Mouse (Mus musculus): ENCODE measurements around the gene Tbx6. TPM values are rescaled to one million over a fixed set of nuclear protein-coding genes. Genes with fewer than 3 reads are reported as not detected.
"Not testable (repeated sequence)": the region's sequence is repeated elsewhere in the genome, so short reads cannot be mapped to it uniquely, and the experiment has no call there.

Gene Tbx6
- total and polyA plus RNA-seq, 3 experiments = 0.31 to 3.4 (median 0.75) TPM

DNA sequence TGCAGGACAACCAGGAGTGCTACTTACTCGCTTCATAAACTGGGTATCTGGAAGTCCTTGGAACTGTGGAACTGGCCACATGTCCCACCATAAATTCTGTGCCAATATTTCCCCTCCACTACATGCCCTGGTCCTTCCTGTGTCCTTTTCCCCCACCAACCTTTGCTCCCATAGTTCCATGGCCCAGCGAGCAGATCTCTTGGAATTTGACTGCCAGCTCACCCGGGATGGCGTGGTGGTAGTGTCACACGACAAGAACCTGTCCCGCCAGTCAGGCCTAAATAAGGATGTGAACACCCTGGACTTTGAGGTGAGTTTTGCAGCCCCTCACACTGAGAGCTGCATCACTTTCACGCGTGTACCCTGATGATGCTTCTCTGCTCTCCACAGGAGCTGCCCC is 14.3 kb upstream of the Tbx6 start:
- DNase-seq = no peak

DNA sequence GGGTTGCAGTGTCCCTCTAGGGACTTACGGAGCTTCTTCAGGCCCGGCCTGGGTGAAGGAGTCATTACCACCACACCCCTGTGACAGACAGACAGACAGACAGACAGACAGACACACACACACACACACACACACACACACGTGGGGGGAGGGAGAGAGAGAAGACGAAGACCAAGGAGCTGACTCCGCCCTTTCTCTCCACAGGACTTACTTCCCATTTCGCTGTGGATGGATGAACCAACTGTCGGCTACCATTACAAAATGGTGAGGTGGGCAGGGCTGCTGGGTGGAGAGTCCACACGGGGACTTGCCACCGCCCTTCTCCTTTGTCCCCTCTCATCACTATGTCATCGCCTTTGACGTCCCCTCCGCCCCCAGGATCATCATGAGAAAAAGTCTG is 10.5 kb upstream of the Tbx6 start:
- no peak for DNase-seq

DNA sequence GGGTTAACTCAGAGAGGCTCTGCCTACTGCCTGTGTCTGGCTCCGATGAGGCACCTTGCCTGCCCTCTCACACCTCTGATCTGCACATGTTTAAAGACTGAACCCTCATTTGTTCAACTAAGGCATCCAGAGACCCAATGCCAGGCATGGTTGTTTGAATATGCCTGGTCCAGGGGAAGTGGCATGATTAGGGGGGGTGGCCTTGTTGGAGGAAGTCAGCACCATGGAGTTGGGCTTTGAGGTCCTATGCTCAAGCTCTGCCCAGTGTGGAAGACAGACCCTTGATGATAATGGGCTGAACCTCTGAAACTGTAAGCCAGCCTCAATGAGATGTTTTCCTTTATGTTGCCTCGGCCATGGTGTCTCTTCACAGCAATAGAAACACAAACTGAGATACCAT is 7.9 kb upstream of the Tbx6 start:
- no peak for DNase-seq

DNA sequence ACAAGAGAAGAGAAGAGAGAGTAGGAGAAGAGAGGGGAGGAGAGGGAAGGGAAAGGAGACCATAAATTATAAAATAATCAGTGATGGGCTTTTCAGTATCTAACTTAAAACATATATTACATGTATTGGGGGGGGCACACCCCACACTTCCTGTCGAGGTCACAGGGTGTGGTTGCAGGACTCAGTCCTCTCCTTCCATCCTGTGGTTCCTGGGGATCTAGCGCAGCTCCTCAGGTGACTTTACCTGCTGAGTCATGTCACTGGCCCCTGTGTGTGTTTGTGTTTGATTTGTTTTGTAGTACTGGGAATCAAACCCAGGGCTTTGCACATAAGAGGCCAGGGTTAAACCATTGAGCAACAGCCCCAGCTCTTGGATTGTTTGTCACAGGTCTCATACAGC is 6.8 kb upstream of the Tbx6 start:
- DNase-seq = no peak

DNA sequence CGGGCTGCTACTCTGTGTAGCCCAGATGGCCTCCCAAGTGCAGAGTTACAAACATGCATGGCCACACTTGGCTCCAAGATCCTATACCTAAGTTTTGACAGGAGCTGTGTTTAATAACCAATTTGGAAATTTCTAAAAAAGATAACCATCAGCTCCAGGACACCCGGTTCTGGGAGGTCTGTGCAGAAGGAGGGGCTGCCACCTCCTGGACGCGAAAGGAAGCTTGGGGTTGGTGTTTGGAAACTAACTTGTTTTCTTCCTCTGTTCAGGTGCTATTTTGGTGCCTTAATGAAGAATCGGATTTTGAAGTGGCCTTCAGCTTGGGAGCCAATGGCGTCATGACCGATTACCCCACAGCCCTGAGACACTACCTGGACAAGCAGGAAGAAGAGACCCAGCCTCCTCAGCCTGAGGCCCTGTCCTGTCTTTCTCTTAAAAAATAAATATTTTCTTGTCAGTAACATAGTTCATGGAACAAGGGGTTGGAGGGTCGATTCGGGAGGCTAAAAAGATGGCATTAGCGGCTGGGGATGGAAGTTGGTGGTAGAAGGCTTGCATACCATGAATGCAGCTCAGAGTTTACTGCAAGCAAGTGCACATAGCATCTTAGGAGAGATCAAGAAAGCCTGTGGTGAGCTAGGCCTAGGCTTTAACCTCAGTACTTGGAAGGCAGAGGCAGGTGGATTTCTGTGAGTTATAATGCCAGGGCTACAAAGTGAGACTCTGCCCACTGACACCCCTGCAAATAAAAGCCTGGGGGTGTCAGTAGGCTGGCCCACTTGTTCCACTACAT is 5.9 kb upstream of the Tbx6 start:
- DNase-seq = no peak

DNA sequence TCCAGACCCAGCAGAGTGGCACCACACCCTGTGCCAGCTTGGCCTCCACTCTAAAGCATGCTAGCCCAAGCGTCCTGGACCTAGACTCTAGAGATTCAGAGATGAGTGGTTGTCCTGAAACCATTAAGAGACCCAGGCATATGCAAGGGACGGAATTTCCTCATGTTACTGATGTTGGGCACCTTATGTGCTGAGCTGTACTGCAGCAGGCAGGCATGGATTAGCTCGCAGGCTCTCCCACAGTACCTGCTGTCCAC is 5.4 kb upstream of the Tbx6 start:
- DNase-seq = no peak

DNA sequence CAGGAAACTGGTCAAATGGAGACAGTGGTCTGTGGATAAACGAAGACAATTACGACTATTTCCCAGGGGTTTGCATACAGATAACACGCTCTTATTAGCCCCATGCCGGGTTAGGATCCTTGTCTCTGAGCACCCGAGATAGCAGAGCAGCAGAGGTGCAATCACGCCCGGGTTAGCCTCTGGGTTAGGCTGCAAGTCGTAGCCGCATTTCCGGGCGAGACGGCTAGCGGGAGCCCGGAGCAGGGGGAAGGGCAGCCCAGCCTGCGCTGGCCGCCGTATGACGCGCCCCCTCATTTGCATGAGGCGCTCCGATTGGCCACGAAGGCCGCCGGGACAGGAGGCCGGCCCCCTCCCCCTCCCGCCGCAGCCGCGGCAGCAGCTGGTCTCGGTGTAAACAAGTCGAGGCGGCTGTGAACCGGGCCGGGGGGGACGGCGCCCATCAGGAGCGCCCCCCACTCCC is 4.7 kb upstream of the Tbx6 start, which contains the start of gene Ypel3:
TSS of gene Ypel3 (plus strand) at position 358 of the 460 bp plus-strand sequence.
- DNase-seq = peak; percentile 98

DNA sequence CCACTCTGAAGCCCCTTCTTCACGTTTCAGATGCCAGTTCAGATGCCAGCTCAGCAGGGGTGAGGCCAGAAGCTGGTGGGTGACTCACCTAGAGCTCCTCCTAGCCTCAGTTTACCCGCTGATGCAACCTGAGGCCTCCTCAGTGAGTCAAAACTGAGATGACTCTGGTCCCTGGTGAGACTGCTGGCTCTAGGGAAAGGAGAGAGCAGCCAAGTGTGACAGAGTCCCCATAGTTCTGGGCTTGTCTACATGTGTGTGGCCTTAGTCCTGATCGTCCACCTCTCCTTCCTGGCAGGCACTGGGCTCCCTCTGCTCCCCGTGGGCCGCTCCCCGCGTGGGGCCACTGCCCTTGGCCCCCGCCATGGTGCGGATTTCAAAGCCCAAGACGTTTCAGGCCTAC is 3.8 kb upstream of the Tbx6 start:
- DNase-seq = peak; percentile 54

DNA sequence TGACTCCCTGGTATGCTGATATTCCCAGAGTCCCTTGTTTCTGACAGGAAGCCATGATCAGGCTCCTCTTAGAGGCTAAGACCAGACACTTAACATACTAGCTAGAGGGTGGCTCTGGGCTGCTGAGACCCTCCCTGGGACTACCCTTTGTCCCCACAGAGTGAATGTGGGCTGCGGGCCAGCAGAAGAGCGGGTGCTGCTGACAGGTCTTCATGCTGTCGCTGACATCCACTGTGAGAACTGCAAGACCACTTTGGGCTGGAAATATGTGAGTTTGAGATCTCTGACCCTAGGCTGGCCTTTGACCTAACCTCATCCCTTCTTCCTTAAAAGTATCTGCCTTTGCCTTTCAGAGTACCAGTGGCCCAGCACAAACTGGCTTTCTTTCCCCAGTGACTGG is 3.1 kb upstream of the Tbx6 start:
- DNase-seq = no peak

DNA sequence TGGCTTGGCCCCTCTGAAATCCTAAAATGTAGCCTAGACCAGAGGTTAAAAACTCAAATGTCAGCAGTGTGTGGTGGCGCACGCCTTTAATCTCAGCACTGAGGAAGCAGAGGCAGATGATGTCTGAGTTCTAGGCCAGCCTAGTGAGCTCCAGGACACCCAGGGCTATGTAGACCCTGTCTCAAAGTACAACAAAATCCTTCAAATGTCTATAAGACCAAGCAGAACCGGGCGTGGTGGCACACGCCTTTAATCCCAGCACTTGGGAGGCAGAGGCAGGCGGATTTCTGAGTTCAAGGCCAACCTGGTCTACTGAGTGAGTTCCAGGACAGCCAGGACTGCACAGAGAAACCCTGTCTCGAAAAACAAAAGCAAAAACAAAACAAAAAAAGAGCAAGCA is 2.2 kb upstream of the Tbx6 start:
- not testable (repeated sequence) for DNase-seq

DNA sequence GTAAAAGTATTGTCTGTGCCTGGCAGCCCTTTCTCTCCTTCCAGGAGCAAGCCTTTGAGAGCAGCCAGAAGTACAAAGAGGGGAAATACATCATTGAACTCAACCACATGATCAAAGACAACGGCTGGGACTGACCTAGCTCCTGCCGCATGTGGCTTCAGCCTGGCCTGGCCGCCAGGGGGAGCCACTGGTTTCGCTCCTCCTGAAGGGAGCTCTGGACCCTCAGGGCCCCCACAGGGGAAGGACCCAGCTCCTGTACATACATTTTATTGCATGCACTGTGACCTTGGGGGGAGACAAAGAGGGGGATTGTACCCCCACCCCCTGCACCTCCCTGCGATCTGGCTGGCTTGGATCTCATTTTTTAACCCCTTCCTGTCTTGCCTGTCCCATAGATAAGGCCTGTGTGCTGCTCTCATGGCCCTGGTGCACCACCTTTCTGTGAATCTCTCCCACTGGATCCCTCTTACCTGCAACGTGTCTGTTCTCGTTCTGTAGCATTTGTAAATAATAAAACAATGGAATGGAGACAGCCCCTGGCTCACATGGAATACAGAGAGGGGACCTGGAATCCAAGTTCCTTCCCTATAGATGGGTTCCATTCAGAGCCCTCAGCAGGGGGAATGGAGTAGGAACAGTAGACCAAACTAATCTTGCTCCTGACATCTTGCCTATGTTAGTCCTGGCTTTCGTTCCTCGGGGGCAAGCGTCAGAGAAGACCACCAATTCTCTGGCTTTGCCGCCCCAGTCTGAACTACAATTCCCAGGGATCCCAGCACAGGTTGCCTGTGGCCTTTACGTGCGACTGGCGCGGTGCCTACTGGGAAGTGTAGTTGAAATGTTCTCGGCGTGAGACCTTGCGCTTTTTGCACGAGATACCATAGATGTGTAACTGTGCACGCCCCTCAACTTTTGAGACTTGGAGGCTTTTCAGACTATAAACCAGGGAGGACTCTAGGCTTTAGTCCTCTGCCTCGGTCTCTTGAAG is 1.0 kb upstream of the Tbx6 start:
- DNase-seq = peak; percentile 90

DNA sequence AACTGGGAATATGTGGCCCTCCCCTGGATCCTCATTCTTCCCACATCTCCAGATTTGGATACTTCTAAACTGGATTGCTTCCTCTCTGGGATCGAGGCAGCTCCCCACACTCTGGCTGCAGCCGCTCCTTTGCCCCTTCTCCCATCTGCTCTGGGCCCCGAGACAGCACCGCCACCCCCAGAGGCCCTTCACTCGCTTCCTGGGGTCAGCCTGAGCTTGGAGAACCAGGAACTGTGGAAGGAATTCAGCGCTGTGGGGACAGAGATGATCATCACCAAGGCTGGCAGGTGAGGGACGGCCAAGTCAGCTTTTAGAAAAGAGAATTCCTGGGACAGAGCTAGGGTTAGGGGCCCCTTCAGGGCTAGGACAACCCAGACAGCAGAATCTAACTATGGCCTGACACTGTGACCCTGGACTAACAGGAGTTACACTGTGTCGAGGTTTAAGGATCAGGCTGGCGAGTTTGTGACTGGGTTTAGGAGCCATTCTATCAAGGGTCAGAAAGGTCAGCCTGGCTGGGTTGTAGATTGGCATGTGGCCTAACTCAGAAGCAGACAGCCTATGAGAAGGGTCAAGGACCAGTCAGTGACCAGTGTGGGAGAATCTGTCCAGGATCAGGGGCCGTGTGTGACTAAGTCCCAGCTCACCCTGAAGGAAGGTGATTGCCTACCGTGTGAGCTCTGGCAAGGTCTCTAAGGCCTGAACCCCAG is 533 bp downstream of the Tbx6 start:
- DNase-seq = peak; percentile 54

DNA sequence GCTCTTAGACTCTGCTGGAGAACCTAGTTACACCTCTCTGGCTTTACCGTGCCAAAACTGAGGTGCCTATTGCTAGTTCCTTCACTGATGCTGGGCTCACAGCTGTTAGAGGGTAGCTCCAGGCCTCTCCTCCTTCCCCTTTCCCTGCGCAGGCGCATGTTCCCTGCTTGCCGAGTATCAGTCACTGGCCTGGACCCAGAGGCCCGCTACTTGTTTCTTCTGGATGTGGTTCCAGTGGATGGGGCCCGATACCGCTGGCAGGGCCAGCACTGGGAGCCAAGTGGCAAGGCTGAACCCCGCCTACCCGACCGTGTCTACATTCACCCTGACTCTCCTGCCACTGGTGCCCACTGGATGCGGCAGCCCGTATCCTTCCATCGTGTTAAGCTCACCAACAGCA is 1.4 kb downstream of the Tbx6 start:
- no peak for DNase-seq

DNA sequence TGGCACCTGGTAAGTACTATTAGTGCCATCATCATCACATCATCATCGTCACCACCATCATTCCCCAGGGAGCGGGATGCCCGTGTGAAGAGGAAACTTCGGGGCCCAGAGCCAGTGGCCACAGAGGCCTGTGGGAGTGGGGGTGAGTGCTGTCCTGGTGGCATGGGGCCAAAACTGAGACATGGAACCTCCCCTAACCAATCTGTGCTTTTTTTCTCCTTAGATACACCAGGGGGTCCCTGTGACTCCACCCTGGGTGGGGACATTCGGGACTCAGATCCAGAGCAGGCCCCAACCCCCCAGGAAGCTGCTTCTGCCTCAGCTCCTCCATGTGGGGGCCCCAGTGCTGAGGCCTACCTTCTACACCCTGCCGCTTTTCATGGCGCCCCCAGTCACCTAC is 3.2 kb downstream of the Tbx6 start:
- no peak for DNase-seq

DNA sequence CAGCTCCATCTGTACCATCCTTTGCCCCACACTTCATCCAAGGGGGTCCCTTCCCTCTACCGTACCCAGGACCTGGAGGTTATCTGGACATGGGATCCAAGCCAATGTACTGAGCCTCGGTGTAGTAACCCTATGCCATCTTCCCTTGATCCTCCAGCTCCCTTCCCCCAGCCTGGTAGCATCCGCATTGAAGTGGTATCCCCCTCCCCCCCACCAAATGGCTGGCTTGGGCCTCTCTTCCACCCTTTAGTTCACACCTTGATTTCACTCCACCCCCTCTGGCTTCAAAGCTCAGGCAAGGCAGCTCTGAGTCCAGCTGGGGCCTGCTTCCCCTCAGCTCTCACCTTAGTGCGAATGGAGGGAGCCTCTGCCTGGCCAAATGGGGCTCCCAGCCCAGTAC is 3.8 kb downstream of the Tbx6 start:
- DNase-seq = no peak

DNA sequence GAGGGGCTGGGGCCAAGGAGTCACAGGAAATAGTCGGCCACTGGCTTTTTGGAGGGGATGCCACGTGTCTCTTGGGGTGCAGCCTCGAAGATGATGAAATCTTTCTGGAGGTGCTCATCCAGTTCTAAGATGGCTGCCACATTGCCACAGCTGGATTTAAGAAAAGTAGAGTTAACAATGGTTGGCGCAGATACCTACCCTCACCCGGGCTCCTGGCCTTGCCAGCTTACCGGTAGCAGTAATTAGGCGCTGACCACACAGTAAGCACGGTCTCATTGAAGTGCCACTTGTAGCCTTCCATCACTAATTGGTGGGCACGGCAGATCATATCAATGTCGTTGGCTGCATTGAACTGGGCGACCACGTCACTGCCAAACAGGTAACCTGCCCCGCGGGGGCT is 4.9 kb downstream of the Tbx6 start:
- no peak for DNase-seq

DNA sequence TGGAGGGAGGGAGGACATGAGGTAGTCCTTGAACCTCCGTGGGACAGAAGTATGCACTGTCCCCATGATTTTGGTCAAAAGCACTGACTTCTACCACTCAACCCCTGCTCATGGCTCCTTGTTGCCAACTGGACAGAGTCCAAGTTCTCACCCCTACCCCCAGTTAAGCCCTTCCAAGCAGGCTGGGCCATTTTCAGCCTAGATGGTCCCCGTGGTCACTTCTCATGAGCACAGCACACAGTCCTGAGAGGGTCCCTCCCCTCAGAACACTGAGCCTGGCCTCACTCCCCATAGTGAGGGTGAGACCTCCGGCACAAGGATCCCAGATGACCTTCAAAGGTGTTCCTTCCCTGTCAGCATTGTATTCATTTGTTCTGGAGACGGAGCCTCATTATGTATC is 7.9 kb downstream of the Tbx6 start:
- DNase-seq = no peak

DNA sequence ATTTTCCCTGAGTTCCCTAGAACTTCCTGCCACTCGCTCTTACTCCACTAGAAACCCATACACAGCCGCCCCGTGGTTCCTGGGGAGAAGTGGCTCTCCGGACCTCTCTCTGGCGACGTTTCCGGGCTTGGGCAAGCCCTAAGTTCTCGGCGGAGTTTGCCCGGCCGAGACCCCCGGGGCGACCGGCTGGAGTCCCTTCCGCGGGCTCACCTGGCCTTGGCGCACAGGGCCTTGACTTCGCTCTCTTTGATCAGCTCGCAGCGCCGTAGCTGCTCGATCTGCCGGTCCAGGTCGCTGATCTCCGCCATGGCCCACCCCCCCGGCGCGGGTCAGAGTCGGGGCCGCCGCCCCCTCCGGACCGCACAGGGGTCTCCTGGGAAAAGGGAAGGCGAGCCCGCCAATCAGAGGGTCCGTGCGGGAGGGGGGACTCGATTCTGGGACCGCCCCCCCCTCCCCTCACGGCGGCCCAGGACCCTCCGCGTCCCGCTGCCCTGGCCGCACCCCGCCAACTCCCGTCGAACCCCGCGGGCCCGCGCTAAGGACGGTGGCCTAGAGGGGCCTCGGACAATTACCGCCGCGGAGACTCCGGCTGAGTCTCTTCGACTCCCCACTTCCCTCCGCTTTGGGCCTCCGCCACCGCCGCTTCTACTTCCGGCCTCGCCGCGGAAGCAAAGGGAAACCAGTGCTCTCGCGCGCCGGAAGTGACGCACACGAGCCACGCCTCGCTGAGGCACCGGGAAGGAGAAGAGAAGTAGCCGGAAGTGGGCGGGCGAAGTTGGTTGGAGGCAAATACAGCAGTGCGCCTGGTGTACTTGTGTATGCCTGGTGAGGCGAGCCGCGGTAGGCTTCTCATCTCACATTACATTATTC is 10.8 kb downstream of the Tbx6 start, which contains the start of gene Ppp4c:
TSS of gene Ppp4c (minus strand) at position 646 of the 870 bp plus-strand sequence.
- peak; percentile 97 for DNase-seq

DNA sequence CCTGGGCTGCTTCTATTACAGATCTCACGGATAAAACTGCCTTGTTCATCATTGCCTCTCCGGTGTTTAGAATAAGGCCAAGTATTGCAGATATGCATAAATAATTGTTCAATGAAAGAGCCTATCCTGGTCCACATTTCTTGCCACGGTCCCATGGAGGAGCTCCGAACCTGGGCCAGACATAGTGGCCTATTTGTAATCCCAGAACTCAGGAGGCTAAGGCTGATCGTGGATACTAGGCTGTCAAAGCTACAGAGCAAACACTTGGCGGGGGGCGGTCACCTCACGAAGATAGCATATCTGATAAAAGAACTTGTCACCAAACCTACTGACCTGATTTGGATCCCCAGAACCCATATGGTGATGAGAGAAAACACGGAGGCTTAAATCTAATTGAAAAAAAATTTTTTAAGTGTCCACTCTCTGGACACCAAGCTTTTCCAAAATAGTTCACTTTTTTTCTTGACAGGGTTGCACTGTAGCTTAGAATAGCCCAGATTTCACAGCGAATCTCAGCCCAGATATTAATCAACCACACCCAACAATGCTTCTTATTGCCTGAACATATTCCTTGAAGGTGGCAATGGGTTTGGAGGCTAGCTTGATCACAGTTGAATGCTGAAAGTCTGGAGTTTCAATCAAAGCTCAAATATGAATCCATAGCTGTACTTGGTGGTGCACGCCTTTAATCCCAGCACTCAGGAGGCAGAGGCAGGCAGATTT is 11.6 kb downstream of the Tbx6 start:
- no peak for DNase-seq

DNA sequence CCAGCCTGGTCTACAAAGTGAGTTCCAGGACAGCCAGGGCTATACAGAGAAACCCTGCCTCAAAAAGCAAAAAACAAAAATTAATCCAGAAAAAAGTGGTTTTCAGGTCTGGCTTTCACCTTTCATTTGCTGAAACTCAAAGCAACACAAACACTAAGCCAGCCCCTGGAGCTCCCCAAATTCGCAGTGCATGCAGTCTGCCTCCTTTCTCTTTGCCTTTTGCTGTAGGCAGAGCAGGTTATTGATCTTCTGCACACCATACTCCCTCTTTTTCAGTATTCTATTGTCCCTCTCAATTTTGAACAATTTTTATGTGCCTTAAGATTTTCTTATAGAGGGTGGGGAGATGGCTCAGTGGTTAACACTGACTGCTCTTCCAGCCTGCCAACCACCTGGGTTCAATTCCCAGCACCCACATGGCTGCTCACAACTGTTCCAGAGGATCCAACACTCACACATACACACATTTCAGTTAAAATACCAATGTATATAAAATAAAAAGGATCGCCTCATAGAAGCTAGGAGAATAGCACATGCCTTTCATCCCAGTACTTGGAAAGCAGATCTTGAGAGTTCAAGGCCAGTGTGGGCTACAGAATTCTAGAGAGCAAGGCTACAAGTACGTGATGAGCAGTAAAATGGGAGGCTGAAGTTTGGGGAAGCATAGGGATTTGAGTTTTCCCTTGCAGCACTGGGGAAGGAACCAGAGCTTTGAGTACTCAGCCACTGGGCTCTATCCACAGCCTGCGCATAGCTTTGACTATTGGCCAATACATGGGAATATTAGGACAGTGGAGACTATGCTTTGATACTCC is 12.4 kb downstream of the Tbx6 start:
- DNase-seq = no peak
